Mouse (Mus musculus): Measurements from ENCODE around the gene Prss53.
A peak's percentile ranks its signal among the peaks of the same experiment; 100 is the strongest.

Prss53 gene

GRCm38 (mm10) chr7:127890798-127891197 is at the start of gene Prss53:
Gene Prss53, minus strand, starts transcription at chr7:127890970.
- DNase-seq (ENCODE audit: low spot score in 2 of 2) = no peak

GRCm38 (mm10) chr7:127936216-127936884 is 45.6 kb upstream of the Prss53 start:
- DNase-seq (ENCODE audit: low spot score in 2 of 2) = no peak

- DNase-seq (ENCODE audit: low spot score in 2 of 2) = no peak
These were observed 45.0 kb upstream of the Prss53 start for GRCm38 (mm10) chr7:127935748-127936159.

DNA sequence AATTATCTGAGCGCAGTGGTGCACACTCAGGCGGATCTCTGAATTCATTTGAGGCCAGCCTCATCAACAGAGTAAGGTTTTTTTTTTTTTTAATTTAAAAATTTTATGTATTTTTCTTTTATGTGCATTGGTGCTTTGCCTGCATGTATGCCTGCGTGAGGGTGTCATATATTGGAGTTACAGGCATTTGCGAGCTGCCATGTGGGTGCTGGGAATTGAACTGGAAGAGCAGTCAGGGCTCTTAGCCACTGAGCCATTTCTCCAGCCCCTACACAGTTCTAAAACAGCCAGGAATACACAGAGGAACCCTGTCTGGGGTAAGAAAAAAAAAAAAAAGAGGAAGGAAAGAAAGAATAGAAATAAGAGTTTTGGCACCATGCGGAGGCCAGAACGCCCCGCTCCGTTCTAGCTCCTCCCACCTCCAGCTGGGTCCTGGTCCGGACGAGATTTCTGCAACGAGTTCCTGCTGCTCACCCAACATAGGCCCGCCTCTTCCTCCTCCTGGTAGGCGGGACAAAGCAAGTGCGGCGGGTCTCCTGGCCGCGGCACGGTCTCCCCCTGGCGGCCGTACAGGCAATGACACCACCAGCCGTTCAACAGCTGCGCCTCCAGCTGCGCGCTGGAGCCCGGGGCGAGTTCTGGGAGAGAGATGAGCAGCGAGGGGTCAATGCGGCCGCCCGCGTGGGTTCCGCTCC is 44.4 kb upstream of the Prss53 start:
- DNase-seq (ENCODE audit: low spot score in 2 of 2) = peak; percentile 90 to 93

DNA sequence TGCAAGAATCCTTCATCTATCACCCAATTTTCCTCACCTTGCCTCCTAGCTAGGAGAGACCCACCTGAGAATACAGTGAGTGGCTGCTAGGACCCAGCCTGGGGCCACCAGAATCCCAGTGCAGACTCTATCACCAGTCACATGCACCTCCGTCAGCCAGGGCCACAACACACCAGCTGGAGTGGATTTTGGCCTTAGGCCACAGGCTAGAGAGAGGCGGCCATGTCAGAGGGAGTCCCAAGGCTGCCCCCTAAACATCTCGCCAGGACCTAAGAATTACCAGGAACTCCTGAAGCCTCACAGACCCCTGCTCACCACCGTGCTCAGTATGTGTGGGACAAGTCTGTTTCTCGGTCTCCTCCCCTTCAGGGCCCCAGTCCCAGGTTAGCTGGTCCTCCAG is 43.3 kb upstream of the Prss53 start:
- DNase-seq (ENCODE audit: low spot score in 2 of 2) = no peak

DNA sequence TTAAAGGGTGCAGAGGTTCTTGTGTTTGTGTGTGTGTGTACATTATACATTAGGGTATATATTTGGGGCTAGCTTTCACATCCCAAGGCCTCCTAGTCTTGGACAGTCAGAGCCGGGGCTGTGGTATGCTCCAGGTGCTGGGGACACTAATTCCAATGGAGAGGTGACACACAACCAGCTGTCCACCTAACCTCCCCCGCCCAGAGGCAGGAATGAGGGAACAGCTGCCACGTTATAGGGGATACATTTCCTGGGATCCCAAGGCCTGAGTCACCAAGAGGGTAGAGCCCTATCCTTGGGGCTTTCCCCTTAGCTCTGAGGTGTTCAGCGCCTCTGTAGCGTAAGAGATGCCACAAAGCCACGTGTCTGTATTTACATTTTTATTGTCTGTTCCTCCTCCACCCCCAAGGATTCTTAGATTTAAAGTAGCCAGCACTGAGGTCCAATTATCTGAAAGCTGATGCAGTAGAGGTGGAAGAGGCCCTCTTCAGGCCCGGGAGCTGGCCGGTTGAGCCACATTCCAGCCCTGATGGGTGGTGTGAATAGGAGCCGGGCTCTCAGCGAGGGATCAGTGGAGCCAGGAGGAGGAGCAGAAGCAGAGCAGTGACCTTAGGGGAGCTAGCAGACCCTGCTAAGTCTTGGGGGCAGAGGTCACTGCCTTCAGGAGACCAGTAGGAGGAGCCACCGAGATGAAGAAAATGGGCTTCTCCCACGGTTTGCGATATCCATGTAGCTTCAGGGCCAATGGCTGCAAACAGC is 41.7 kb upstream of the Prss53 start:
- DNase-seq (ENCODE audit: low spot score in 2 of 2) = no peak

- no peak for DNase-seq (ENCODE audit: low spot score in 2 of 2)
These were observed 40.8 kb upstream of the Prss53 start for GRCm38 (mm10) chr7:127931351-127932135.

DNA sequence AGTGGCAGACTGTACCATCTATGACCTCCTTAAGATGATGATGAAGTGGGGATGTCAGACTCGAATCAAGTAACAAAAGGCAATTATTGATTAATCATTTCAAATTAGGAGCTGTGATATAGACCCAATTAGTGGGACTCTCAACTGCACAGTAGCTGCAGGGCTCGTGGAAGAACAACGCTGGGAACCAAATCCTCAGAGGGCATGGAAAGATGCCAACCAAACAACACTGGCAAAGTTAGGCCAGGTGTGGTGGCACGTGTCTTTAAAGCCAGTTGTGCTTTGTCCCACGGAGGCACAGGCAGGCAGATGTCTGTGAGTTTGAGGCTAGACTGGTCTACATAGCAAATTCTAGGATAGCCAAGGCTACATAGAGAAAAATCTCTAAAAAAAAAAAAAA is 39.9 kb upstream of the Prss53 start:
- no peak for DNase-seq (ENCODE audit: low spot score in 2 of 2)

DNA sequence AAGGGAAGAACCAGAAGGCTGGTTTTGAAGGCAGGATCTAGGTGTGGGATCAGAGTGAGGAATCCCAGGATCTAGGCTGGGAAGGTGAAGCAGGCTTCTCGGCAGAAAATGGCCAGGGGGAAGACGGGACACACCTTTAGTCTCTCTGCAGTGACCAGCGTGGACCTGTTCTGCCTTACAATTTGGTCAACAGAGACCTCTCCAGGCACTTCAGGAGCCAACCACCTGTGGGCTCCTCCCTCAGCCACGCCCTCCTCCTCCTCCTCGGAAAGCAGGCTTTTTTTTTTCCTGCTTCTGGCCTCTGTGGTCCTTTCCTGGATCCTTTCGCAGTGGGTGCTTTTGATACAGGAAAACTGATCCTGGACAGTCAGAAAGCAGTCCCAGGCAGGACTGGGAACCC is 39.2 kb upstream of the Prss53 start, which contains the start of gene Prss8:
Gene Prss8, minus strand, starts transcription at position 182 of the 400 bp plus-strand sequence.
- DNase-seq (ENCODE audit: low spot score in 2 of 2) = no peak

- DNase-seq (ENCODE audit: low spot score in 2 of 2) = no peak
These were observed 37.8 kb upstream of the Prss53 start for GRCm38 (mm10) chr7:127928596-127928995.

DNA sequence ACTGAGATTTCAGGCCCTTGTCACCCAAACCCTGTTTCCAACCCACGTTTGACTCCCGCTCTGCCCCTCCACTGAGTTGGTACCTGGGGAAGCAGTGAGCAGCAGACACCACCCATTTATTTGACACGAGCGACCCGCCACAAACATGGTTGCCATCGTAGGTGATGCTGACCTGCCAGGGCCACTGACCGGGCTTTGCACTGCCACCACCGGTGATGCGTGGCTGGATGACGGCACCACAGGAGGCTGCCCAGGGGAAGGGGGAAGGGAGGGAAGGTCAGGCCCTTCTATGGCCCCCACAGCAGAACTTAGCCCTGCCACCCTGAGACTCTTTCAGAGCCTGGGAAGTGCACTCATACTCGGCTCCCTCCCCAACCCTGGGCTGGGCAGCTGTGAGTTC is 37.0 kb upstream of the Prss53 start:
- no peak for DNase-seq (ENCODE audit: low spot score in 2 of 2)

GRCm38 (mm10) chr7:127926846-127927245 is 36.1 kb upstream of the Prss53 start:
- no peak for DNase-seq (ENCODE audit: low spot score in 2 of 2)

GRCm38 (mm10) chr7:127926066-127926465 is 35.3 kb upstream of the Prss53 start:
- DNase-seq (ENCODE audit: low spot score in 2 of 2) = no peak

DNA sequence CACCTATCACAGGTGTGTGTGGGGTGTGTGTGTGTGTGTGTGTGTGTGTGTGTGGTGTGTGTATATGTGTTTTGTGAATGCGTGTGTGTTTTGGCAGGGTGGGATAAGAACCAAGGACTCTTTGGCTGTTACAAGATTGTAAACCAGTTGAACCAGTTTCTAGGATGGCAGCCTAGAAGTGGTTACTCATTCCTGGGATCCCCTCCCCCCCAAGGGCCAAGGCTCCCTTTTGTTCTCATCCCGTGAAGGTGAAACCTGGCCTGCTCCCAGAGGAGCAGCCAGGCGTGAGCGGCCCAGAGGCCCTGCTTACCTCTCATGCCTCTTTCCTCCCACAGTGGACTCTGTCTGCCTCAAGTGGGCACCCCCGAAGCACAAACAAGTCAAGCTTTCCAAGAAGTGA is 34.5 kb upstream of the Prss53 start:
- no peak for DNase-seq (ENCODE audit: low spot score in 2 of 2)

- no peak for DNase-seq (ENCODE audit: low spot score in 2 of 2)
These were observed 32.9 kb upstream of the Prss53 start for GRCm38 (mm10) chr7:127923714-127924113.

GRCm38 (mm10) chr7:127922451-127923275 is 31.9 kb upstream of the Prss53 start:
- no peak for DNase-seq (ENCODE audit: low spot score in 2 of 2)

- DNase-seq (ENCODE audit: low spot score in 2 of 2) = no peak
These were observed 30.7 kb upstream of the Prss53 start for GRCm38 (mm10) chr7:127921516-127921915.

GRCm38 (mm10) chr7:127919290-127919689 is 28.5 kb upstream of the Prss53 start:
- no peak for DNase-seq (ENCODE audit: low spot score in 2 of 2)

DNA sequence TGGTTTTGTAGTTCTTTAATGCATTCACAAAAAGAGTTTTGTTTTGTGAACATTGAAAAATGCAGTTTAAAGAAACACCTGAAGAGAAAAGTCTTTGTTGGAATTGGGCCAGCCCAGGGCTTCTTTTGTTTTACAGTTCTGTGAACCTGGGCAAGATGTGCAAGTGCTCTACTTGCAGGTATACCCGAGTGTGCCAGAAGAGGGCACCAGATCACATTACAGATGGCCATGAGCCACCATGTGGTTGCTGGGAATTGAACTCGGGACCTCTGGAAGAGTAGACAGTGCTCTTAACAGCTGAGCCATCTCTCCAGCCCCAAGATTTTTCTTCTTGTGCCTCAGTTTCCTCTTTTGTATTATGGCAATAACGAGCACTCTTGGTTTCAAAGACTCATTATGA is 27.4 kb upstream of the Prss53 start:
- no peak for DNase-seq (ENCODE audit: low spot score in 2 of 2)

DNA sequence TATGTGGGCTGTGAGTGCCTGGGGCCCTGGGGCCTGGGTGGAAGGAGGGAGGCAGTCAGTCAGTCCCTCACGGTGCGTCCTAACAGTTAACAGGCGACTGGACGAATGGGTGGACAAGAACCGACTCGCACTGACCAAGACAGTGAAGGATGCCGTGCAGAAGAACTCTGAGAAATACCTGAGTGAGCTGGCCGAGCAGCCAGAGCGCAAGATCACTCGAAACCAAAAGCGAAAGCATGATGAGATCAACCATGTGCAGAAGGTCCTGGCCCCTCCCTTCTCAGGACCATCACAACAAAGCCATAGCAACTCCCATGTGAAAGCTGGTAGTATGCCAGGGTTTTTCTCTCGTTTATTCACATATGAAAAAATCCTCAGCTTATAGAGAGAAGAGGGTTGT is 24.5 kb upstream of the Prss53 start:
- no peak for DNase-seq (ENCODE audit: low spot score in 2 of 2)

- DNase-seq (ENCODE audit: low spot score in 2 of 2) = no peak
These were observed 22.2 kb upstream of the Prss53 start for GRCm38 (mm10) chr7:127912938-127913337.
